Mouse (Mus musculus): ENCODE measurements at regions not wholly inside any gene's neighbourhood (a gene's known extent, or its start where the extent isn't known, plus 50 kb on each side); places are given as distances from the start of the nearest gene placed in this dataset.

- TF ChIP-seq CTCF (IDR thresholded peaks at IDR 0.05) (no peak), EP300 (IDR thresholded peaks at IDR 0.05) (no peak)
Measured at GRCm38 (mm10) chr1:150216672-150217071, 102.5 kb upstream of the Pdc start.

All from lung, postnatal 0 days (tissue).